Mouse (Mus musculus): ENCODE measurements at regions not wholly inside any gene's neighbourhood (a gene's known extent, or its start where the extent isn't known, plus 50 kb on each side); places are given as distances from the start of the nearest gene placed in this dataset.

DNA sequence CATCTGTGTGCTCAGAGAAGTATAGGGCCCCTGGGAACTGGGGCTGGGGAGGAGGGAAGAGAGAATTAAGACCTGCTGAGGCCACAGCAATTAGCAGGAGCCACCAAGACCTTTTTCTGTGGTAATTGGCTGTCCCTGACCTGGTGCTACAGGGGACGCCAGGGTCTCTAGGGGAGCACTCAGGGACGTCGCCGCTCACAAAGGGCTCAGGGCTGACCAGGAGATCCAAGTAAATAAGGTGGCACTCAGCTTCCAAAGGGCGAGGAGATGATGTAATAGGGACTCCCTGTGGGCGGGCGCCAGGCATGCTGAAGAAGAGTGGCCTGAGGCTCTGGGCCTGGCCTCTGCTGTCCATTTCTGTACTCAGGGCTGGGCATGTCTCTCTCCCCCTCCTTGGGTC, 363.2 kb upstream of the 3110018I06Rik start:
- no peak for DNase-seq

DNA sequence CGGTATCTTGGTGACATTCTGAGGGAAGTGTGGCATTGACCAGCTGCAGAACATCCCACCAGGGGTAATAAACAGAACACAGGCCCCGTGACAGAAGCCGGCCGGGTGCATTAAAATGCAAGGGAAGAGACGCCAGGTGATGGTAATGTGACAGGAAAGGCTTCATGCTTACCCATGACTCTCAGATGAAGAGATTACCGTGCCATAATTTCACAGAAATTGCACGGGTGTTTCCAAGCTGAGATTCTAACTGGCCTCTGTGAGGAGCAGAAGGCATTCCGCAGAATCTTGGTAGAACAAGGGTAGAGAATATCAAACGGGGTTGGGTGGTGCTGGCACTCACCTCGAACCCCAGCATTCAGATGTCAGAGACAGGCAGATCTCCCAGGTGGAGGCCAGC, 362.4 kb upstream of the 3110018I06Rik start:
- peak in 1 of 2 experiments; percentile 45 for DNase-seq

DNA sequence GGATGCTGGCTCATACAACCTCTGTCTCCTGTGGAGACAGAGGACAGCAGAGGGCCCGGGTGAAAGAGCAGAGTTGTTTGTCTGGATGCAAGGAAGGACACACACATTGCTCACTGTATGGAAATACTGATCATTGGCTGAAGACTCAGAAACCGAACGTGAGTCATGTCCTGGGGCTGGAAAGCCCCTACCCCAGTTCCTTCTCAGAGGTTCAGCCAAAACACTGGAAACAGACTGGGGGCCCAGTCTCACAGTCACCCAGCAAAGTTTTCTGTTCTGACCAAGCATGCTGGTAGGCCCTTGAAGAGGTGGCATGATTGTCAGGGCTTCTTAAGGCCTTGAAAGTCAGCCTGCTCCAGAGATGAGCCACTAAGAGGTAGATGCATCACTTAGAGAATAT, 360.8 kb upstream of the 3110018I06Rik start:
- DNase-seq, result no peak

DNA sequence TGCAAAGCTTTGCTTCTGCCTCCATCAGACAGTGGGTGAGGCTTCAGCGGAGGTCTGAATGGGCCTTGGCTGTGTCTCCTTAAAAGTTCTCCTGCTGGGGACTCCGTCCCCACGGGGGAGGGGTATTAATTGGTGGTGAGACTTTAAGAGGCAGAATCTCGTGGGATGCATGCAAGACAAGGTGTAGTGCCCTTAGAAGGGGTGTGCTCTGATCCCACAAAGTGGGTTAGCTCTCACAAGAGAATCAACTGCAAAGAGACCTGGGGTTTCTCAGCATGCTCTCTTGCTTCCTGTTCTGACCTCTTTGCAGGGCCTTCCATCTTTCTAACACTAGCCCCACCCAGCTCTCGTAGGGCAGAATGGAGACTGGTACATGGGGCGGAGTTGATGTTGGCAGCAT, 359.2 kb upstream of the 3110018I06Rik start:
- DNase-seq, result peak in 1 of 2 experiments; percentile 60

DNA sequence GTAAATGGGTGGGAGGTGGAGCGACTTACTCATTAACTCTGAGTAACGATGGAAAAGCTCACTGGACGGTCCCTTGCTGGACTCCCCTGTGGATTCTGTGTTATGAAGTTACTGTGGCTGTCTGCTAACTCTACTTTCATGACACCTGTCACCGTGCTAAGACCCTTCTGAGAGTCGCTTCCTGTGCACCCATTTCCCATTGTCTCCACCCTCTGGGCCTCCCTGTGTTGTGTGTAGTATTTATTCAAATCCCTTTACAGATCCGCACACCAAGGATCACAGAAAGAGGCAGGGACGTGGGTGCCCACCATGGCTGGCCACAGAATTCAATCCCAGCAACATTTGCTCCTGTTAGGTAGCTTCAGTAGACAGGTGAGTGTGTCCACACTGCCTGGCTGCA, 357.1 kb upstream of the 3110018I06Rik start:
- peak in 1 of 2 experiments; percentile 38 for DNase-seq

DNA sequence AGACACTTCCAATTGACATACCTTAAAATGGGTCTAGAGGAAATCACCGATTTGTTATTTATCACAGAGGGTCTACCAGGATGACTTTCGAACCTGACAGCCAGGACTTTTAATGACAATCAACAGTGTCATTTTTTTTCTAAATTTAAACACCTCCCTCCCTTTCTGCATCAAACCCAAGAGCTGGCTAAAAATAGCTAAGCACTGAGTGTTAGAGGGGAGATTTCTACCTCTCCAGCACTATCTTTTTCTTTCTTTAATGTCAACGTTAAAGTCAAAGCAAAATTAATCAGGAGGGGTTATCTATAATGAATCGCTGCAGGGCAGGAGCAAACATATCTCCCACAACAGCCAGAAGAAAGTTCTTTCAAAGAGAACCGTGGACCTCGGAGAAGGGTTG, 356.6 kb upstream of the 3110018I06Rik start:
- no peak for DNase-seq

DNA sequence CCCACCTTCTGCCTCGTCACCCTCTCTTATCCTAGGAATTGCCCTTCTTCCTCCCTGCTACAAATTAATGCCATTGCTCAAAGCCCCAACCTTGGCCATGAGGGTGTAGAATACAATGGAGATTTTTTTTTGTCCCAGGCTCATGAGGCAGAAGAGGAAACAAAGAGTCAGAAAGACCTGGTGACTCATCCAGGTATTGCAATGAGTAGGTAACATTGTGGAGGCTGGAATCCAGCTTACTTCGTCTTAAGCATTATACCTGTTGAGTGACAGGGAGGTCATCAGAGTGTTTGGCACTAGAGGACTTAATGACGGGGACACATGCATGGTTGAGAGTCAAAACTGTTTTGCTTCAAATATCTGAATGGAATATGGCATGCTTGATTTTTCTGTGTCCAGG, 355.9 kb upstream of the 3110018I06Rik start:
- no peak for DNase-seq

DNA sequence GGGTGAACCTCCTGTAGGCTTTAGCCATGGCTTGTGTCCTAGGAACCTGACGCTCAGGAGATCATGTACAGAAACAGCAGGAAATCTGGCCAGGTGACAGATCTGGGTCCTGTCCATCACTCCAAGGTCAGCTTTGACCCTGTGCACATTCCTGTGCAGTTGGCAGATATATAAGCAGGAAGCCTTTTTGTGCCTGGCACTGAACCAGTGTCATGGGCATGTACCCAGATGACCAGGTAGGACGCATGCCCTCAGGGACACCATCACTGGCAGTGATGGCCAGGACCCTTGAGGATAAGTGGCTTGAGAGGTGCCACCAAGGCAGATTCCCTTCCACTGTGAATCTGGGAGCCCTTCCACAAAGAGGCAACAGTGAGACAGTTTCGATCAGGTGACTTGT, 354.1 kb upstream of the 3110018I06Rik start:
- DNase-seq, result no peak

DNA sequence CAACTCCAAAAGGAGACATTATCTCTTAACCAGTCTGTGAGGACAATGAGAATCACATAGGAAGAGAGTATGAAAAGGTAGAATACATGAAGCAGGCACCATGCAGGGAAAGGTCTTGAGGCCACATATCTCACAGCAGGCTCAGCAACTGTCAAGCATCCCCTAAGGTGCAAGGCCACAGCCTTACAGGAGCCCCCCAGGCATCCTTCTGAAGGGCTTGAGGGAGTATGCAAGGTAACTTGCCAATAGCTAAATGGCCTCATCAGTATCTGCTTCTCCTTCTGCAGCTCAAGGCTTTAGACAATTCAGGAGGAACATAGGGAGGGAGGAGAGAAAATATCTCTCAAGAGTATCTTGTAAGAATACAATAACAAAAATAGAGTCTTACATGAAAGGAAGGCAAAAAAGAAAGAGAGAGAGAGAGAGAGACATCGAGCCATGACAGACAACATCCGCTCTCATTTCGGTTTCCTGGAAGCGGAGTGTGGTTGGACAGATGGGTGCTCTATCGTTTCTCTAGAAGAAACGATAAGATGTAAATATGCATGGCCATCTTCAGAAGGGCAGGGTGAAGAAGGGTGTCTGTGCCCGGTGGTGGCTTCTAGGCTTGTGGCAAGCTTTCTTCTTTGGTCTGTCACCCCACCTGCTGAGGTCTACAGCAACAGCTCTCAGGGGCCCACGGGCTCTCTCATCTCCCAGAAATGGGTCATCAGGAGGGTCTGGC, 349.6 kb upstream of the 3110018I06Rik start:
- peak; percentile 69 to 85 for DNase-seq

DNA sequence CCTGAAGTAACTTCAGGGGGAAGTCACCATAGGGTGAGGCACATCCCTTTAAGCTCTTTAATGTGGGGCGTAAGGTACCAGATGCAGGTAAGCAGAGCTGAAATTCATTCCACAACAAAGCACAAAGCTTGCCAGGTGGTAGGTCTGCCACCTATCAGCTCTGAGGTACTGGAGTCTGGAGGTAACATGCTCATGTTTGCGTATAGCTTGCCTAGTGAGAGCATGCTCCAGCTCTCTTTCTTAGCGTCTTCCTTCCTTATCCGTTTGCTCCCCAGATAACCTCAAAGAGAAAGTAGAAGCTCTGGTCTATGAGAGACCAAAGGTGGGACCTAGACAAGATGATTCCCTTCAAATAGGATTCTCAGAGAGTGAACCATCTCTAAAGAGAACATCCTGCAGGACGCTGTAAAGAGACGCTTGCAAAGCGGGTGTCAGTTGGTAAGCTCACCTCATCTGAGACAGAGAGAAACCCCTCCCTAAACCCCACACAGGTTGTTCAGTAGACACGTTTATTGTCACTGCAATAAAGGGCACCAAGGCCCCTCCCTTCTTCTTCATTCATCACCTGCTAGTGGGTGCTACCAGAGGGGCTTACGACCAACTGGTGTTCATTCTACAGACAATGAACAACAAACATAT, 347.4 kb upstream of the 3110018I06Rik start:
- peak in 1 of 2 experiments; percentile 76 for DNase-seq

DNA sequence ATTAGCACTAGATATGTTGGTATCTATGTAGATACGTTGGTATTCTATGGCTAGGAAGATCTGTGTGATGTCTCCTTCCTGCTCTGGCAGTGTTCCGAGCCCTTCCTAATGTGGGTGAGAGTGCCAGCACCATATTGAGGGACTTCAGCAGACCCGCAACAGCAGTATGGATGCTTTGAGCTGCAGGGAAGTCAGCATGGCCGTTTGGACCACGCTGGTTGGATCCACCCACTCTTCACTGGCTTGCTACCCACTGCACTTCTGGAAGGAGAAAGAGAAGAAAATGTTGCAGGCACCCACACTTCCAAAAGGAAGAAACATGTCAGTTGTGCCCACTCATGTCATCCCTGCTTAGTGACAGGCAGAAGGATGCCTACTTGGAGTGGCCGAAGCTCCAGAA, 346.2 kb upstream of the 3110018I06Rik start:
- DNase-seq, result no peak

DNA sequence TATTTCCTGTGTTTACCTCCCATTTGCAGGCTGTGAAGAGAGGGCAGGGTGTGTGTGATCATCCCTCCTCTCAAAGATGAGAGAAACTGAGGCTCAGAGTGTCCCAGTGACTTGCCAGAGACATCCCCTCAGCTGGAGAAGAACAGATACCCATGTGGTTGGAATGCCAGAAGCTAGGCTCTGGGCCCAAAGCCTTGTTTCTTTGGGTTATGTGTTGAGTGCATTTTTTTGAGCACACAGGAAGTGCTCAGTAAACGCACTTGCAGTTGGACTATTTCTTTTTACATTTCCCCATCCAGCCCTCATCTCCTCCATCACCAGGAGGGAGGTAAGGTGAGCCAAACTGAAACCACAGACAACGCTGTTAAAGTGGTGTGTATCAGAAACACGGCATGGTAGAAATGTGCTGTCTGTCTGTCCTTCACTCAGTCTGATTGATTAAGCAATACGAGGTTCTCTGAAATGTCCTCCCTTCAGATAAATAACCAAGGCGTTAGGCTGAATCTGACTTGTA, 341.8 kb upstream of the 3110018I06Rik start:
- no peak for DNase-seq

DNA sequence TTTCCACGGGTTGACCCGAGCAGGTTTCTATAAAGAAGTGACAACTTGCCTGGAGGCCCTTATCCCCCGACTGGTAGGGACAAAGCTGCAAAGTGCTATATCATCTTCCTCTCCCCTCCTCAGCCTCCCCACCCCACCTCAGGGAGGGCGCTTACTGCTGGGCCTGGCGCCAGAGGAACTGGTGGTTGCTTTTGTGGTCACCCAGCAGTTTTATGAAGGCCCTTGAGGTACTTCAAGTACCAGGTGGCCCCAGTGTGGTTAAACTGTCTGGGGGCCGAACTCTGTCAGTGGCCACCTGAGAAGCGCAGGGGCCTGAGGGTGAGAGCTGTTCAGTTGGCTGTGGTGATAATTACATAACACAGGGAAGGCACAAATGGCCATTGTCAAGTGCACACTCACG, 340.0 kb upstream of the 3110018I06Rik start:
- peak; percentile 66 to 80 for DNase-seq

DNA sequence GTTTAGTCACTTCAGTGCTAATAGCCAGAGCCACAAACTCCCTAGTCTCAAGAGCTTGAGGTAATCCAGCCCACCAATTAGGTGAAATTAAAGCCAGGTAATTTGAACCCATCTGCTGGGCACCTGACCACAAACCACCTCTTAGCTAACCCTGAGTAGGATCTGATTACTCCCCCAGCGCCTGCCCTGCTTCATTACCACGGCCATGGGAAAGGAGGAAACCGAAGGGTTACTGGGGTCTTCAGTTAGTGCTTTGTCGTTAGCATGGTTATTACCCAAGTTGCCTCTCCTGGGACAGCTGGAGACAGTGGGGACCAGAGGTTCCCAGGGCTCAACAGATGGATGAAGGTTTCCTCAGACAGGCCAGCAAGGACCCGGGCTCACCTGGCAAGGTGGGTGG, 337.3 kb upstream of the 3110018I06Rik start:
- DNase-seq, result no peak

DNA sequence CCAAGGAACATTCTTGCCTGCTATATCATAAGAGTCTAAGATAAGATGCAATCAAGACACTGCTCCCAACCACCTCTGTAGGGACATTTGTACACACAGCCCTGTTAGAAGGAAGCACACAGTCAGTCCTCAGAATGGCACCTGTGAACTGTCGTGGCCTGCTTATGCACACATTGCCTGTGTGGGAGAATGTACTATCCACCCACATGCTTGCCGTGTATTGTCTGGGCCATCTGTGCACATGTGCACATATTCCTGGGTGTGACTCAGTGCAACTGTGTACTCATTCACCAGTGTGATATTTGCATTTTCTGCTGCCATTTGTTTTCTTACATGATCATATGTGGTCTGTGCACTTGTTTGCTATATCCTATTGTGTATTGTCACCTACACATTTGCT, 333.8 kb upstream of the 3110018I06Rik start:
- peak in 1 of 2 experiments; percentile 69 for DNase-seq

DNA sequence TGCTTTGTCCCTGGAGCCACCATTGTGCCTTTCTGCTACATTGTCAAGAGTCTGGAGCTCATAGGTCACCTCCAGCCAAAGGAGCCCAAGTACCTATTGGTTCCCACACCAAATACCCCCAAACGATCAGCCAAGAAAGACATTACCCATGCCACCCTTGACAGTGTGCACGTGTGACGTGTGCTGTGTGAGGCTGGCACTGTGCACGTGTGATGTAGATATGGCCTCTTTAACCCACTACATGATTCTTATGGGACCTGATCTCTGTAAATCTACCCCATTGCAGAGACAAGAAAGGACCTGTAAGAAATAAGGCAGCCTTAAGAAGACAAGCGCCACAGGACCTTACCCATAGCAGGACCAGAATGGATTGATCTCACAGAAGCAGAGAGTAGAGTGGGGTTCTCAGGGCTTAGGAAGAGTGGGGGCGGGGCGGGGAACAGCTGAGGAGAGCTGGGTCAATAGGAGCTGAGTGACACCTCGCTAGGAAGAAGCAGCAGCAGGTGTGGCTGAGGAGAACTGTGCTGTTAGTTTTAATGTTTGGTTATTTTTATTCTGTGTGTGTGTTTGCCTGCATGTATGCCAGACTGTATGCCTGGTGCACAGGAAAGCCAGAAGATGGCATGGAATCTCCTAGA, 331.5 kb upstream of the 3110018I06Rik start:
- peak; percentile 67 to 74 for DNase-seq

DNA sequence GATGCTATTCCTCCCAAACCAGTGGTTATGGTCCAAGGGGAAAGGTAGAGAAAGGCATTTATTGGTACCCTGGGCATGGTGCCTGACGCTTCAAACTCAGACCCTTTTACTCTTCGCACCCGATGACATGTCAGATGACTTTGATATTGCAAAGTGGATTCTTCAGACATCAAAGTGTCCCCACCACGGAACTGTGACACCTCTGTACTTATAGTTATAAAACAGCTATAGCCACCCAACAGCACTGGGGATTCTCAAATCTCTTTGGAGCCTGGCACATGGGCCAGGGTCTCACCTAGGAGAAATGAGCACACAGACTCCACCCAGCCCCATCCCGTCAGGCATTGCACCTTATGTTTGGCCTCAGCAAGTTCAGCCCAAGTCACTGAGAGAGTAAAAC, 329.3 kb upstream of the 3110018I06Rik start:
- no peak for DNase-seq

DNA sequence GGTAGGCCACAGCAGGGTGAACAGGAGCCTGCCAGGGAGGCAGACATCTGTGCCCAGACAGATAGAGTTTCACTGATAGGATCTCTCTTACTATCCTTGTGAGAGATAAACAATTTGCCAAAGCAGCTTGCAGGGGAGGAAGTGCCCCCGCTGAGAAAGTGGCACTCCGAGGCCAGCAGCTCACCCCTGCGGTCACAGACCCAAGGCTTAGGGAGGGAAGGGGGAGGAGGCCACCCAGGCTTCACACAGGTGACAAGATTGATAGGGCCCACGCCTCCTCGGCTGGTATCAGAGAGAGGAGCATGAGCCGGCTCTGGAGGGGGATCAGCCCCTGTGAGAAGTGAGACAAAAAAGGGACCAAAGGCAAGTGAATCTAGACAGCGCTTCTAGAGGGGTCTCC, 328.3 kb upstream of the 3110018I06Rik start:
- DNase-seq, result peak; percentile 89 to 92

DNA sequence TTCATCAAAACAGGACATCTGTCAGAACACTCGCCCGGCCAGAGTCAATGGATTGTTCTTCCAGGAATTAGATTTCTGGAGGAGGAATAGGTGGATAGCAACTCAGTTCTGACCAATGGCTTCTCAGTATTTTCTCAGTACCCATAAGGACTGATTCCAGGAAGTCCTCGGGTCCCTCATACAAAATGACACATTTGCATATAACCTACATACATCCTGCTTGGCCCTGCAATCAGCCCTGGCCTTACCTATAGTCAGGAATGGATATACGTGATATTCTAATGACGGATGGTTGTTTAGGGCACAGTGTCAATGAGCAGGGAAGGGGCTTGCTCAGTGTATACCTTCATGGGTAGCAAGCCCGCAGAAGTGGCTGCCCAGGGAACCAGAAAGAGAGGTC, 327.8 kb upstream of the 3110018I06Rik start:
- DNase-seq, result no peak

DNA sequence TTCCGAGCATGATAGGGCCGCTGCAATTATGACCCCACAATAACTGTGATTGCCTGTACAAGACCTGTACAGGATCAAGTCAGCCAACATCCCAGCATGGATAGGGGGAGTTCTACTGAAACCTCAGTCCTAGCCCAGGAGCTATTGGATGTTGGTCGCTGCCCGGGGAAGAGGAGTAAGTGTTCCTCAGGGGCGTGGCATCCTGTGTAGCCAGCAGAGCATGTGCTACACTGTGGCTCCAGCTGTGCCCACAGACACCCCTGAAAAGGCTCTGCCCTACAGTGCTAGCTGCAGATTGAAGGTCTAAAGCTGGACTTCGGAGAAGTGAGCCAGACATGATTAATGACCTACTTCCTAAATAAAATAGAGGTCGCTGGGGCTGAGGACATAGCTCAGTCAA, 317.5 kb upstream of the 3110018I06Rik start:
- DNase-seq, result no peak

DNA sequence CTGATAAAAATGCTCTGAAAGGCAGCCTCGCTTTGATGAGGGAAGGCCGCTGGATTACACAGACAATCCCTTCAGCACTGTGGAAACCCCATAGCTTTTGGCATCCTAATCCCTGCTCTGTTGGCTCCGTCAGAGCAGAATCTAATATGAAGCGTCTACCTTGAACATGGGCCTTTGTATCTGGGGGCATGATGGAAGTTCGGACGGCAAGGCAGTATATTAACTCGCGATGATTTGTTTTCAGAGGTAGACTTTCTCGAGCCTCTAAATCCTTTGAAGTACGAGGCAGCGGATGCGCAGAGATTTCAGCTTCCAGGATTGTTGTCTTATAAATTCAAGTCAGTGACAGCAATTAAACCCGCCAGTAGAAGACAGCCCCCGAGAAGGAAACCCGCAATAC, 316.8 kb upstream of the 3110018I06Rik start:
- DNase-seq, result no peak

DNA sequence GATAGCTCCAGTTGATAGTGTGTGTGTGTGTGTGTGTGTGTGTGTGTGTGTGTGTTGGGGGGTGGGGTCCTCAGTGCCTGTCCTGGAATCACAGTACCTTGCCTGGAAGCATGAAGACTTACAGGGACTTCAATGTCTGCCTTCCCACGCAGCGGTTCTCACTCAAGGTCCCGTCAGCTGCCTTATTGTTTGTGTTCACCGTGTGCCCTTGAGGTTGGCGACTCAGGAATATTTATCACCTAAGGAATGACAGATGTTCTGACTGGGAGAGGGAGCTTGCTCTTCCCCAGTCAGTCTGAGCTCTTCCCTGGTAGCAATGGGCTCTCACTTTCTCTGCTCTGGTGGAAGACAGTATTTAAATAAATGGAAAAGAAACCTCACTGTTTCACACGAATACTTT, 309.8 kb upstream of the 3110018I06Rik start:
- no peak for DNase-seq

DNA sequence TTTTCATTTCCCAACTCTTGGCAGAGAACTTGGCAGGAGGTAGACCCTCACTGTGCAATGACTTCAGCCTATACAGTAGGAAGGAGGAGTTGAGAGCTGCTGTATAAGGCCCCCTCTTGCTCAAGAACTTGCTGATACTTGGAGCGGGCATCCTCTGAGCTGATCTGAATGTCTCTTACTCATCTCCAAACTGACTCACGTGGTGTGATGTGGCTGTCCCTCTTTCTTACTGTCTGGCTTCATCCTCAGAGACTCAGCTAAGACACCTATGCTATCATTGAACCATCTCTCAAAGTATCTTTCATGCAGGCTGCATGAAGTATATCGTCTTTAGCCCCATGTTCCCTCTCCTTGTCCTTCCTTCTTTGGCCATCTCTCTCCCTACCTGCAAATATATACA, 307.9 kb upstream of the 3110018I06Rik start:
- no peak for DNase-seq

DNA sequence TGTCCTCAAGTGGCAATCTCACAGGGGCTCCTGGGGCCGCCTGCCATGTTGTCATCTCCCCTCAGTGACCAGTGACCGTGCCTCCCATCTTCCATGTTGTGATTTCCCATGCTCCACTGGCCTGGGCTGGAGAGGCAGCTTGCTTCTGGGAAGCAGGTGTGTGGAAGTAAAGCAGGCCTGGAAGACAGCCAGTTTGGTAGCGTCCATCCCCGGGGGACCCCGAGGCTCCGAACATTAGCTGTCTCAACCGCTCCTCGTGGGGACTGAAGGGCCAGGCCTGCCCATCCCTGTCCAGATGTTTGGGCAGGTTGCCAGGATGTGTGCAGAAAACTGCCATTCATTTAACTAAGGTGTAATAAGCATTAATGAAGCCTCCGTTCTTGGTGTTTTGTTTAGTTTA, 307.1 kb upstream of the 3110018I06Rik start:
- DNase-seq, result no peak

All from thymus, adult 18-20 months (tissue).